Mouse (Mus musculus) lung, postnatal 14 days (tissue): ENCODE measurements at regions not wholly inside any gene's neighbourhood (a gene's known extent, or its start where the extent isn't known, plus 50 kb on each side); places are given as distances from the start of the nearest gene placed in this dataset.

Experiments
- DNase-seq: peaks from one replicate; pipeline ENCODE4 v3.0.0; 2021

- no peak for DNase-seq
Observed at GRCm38 (mm10) chr8:6991516-6991915, 1669.5 kb downstream of the Efnb2 start.

- DNase-seq: no peak
Observed at GRCm38 (mm10) chr8:6989359-6990095, 1671.5 kb downstream of the Efnb2 start.

GRCm38 (mm10) chr8:6973961-6974360 is 1687.1 kb downstream of the Efnb2 start:
- DNase-seq: no peak

GRCm38 (mm10) chr8:6963006-6963799 is 1697.8 kb downstream of the Efnb2 start:
- no peak for DNase-seq

GRCm38 (mm10) chr8:6958086-6958485 is 1703.0 kb downstream of the Efnb2 start:
- no peak for DNase-seq

GRCm38 (mm10) chr8:6954251-6954650 is 1706.8 kb downstream of the Efnb2 start:
- no peak for DNase-seq

GRCm38 (mm10) chr8:6922467-6922866 is 1738.6 kb downstream of the Efnb2 start:
- no peak for DNase-seq

GRCm38 (mm10) chr8:6907682-6908081 is 1753.4 kb downstream of the Efnb2 start:
- no peak for DNase-seq

GRCm38 (mm10) chr8:6891456-6891855 is 1769.6 kb downstream of the Efnb2 start:
- no peak for DNase-seq

GRCm38 (mm10) chr8:6886779-6887402 is 1774.2 kb downstream of the Efnb2 start:
- no peak for DNase-seq

GRCm38 (mm10) chr8:6884828-6885227 is 1776.2 kb downstream of the Efnb2 start:
- no peak for DNase-seq

- DNase-seq: no peak
Observed at GRCm38 (mm10) chr8:6882626-6883025, 1777.5 kb upstream of the Slc10a2 start.
